Mouse (Mus musculus) liver, embryonic 15.5 days (tissue): Measurements from ENCODE around the gene Tom1l2. TPM values are rescaled to one million over a fixed set of nuclear protein-coding genes. Genes with fewer than 3 reads are reported as not detected.

ENCODE experiments used
- ATAC-seq: fragments of 200-750 bp; cut with Nextera tagmentation; 2 replicates; pipeline ENCODE4 v1.8.0; 2017; ENCODE audit warnings: moderate number of reproducible peaks, mild to moderate bottlenecking, moderate library complexity; ENCODE audit not compliant: insufficient read depth
- H3K27ac ChIP-seq: fragments of 300-500 bp; sonication (generic); replicated peaks from 2 replicates; pipeline ENCODE4 v1.5.1; 2015; ENCODE audit warnings: mild to moderate bottlenecking, inconsistent platforms
- H3K27me3 ChIP-seq: fragments of 300-500 bp; sonication (generic); 2 replicates; pipeline ENCODE4 v1.6.1; 2015; ENCODE audit warnings: mild to moderate bottlenecking, inconsistent platforms
- H3K36me3 ChIP-seq: fragments of 300-500 bp; sonication (generic); replicated peaks from 2 replicates; pipeline ENCODE4 v1.6.1; 2015; ENCODE audit warnings: moderate library complexity, mild to moderate bottlenecking, inconsistent platforms
- H3K4me1 ChIP-seq: fragments of 300-500 bp; sonication (generic); replicated peaks from 2 replicates; pipeline ENCODE4 v1.6.1; 2015; ENCODE audit warnings: inconsistent platforms
- H3K4me2 ChIP-seq: fragments of 300-500 bp; sonication (generic); 2 replicates; pipeline ENCODE4 v1.6.1; 2015; ENCODE audit warnings: moderate library complexity, mild to moderate bottlenecking, inconsistent platforms
- H3K4me3 ChIP-seq: fragments of 300-500 bp; sonication (generic); replicated peaks from 2 replicates; pipeline ENCODE4 v1.5.1; 2015; ENCODE audit warnings: mild to moderate bottlenecking, inconsistent platforms
- H3K9ac ChIP-seq: fragments of 300-500 bp; sonication (generic); 2 replicates; pipeline ENCODE4 v1.6.1; 2015; ENCODE audit warnings: moderate library complexity, mild to moderate bottlenecking, inconsistent platforms
- H3K9me3 ChIP-seq: fragments of 300-500 bp; sonication (generic); replicated peaks from 2 replicates; pipeline ENCODE4 v1.6.1; 2016; ENCODE audit warnings: inconsistent platforms
- WGBS: fragments of 180-500 bp; shearing (Covaris S2); methylation state at CpG from one replicate; pipeline ENCODE4 v1.1.7; 2015; ENCODE audit warnings: mixed read lengths; ENCODE audit not compliant: insufficient replicate concordance; 5-methylcytosine and 5-hydroxymethylcytosine counted together
- polyA plus RNA-seq: library from polyadenylated mRNA; unstranded; fragments of >200 nt; fragmentation: Nextera tagmentation; extraction: Ambion mirVana; gene quantifications from 2 replicates; pipeline ENCODE4 v1.2.1, GENCODE M21; 2015

Tom1l2 gene
- polyA plus RNA-seq, 1 experiment from 2014 or later: 5.3 TPM

- Histone ChIP-seq H3K36me3 (no peaks in the 10 kb centered on the region), H3K4me1 (no peaks in the 10 kb centered on the region), H3K9me3 (no peaks in the 10 kb centered on the region), H3K9ac (no peak overlapping the region), H3K27me3 (peaks cover 12% of the 10 kb centered on the region; the same call in 1 of the 2 replicates), H3K4me2 (no peak overlapping the region), H3K27ac (no peak overlapping the region), H3K4me3 (no peak overlapping the region)
- 58% methylated on average over 4 of the region's 4 CpGs for WGBS
- no peak for ATAC-seq
Measured at GRCm38 (mm10) chr11:60368909-60369308, 16.2 kb upstream of the Tom1l2 start.

- H3K4me3 ChIP-seq: no peak overlapping the region
- ATAC-seq: no peak
- no peaks in the 10 kb centered on the region for H3K4me1 ChIP-seq
- H3K4me2 ChIP-seq: no peak overlapping the region
- no peak overlapping the region for H3K9ac ChIP-seq
- no peak overlapping the region for H3K27ac ChIP-seq
- H3K9me3 ChIP-seq: no peaks in the 10 kb centered on the region
- WGBS: 52% methylated on average over 3 of the region's 3 CpGs
- no peaks in the 10 kb centered on the region for H3K36me3 ChIP-seq
- H3K27me3 ChIP-seq: peaks cover 12% of the 10 kb centered on the region; the same call in 1 of the 2 replicates
Measured at GRCm38 (mm10) chr11:60367256-60367655, 14.6 kb upstream of the Tom1l2 start.

GRCm38 (mm10) chr11:60366239-60367019 is 13.7 kb upstream of the Tom1l2 start:
- no peaks in the 10 kb centered on the region for H3K36me3 ChIP-seq
- H3K4me1 ChIP-seq: no peaks in the 10 kb centered on the region
- no peaks in the 10 kb centered on the region for H3K9me3 ChIP-seq
- ATAC-seq: no peak
- H3K9ac ChIP-seq: no peak overlapping the region
- peaks cover 12% of the 10 kb centered on the region; the same call in 1 of the 2 replicates for H3K27me3 ChIP-seq
- H3K27ac ChIP-seq: no peak overlapping the region
- no peak overlapping the region for H3K4me3 ChIP-seq
- 38% methylated on average over 16 of the region's 16 CpGs for WGBS
- H3K4me2 ChIP-seq: no peak overlapping the region

GRCm38 (mm10) chr11:60360631-60361201 is 8.0 kb upstream of the Tom1l2 start:
- H3K4me2 ChIP-seq: no peak overlapping the region
- no peak overlapping the region for H3K4me3 ChIP-seq
- no peak overlapping the region for H3K9ac ChIP-seq
- H3K27ac ChIP-seq: no peak overlapping the region
- H3K27me3 ChIP-seq: 0 out of 2 replicates have a peak, but pooled peaks cover 9% of the 10 kb centered on the region
- H3K36me3 ChIP-seq: no peaks in the 10 kb centered on the region
- no peak for ATAC-seq
- no peaks in the 10 kb centered on the region for H3K9me3 ChIP-seq
- 54% methylated on average over 5 of the region's 5 CpGs for WGBS
- no peaks in the 10 kb centered on the region for H3K4me1 ChIP-seq

- ATAC-seq: no peak
- H3K4me3 ChIP-seq: no peak overlapping the region
- no peak overlapping the region for H3K9ac ChIP-seq
- no peaks in the 10 kb centered on the region for H3K36me3 ChIP-seq
- H3K9me3 ChIP-seq: no peaks in the 10 kb centered on the region
- H3K27ac ChIP-seq: no peak overlapping the region
- no peak overlapping the region for H3K4me2 ChIP-seq
- H3K4me1 ChIP-seq: no peaks in the 10 kb centered on the region
- H3K27me3 ChIP-seq: 0 out of 2 replicates have a peak, but pooled peaks cover 6% of the 10 kb centered on the region
- 70% methylated on average over 1 of the region's 1 CpGs for WGBS
Measured at GRCm38 (mm10) chr11:60359936-60360335, 7.2 kb upstream of the Tom1l2 start.

GRCm38 (mm10) chr11:60359138-60359537 is 6.4 kb upstream of the Tom1l2 start:
- 40% methylated on average over 5 of the region's 5 CpGs for WGBS
- no peaks in the 10 kb centered on the region for H3K36me3 ChIP-seq
- ATAC-seq: no peak

GRCm38 (mm10) chr11:60358548-60358947 is 5.8 kb upstream of the Tom1l2 start:
- Histone ChIP-seq H3K4me3 (no peak overlapping the region), H3K9ac (no peak overlapping the region), H3K27ac (no peak overlapping the region), H3K36me3 (no peaks in the 10 kb centered on the region), H3K9me3 (no peaks in the 10 kb centered on the region), H3K4me1 (peaks cover 3% of the 10 kb centered on the region), H3K4me2 (no peak overlapping the region), H3K27me3 (0 out of 2 replicates have a peak, but pooled peaks cover 6% of the 10 kb centered on the region)
- 57% methylated on average over 7 of the region's 7 CpGs for WGBS
- no peak for ATAC-seq

More at GRCm38 (mm10) chr11:60359138-60359537, 6.4 kb upstream of the Tom1l2 start:
- Histone ChIP-seq H3K9me3 (no peaks in the 10 kb centered on the region), H3K4me1 (no peaks in the 10 kb centered on the region), H3K4me2 (no peak overlapping the region), H3K4me3 (no peak overlapping the region), H3K27ac (no peak overlapping the region), H3K9ac (no peak overlapping the region), H3K27me3 (0 out of 2 replicates have a peak, but pooled peaks cover 6% of the 10 kb centered on the region)

GRCm38 (mm10) chr11:60357116-60357515 is 4.4 kb upstream of the Tom1l2 start:
- 25% methylated on average over 1 of the region's 1 CpGs for WGBS
- Histone ChIP-seq H3K9ac (no peak overlapping the region), H3K27me3 (0 out of 2 replicates have a peak, but pooled peaks cover 6% of the 10 kb centered on the region), H3K9me3 (no peaks in the 10 kb centered on the region), H3K27ac (no peak overlapping the region), H3K36me3 (no peaks in the 10 kb centered on the region), H3K4me3 (no peak overlapping the region), H3K4me1 (peaks cover 12% of the 10 kb centered on the region), H3K4me2 (no peak overlapping the region)
- ATAC-seq: no peak

- no peak overlapping the region for H3K9ac ChIP-seq
- no peak overlapping the region for H3K4me3 ChIP-seq
- WGBS: 83% methylated on average over 2 of the region's 2 CpGs
- no peak for ATAC-seq
- no peaks in the 10 kb centered on the region for H3K36me3 ChIP-seq
- H3K27ac ChIP-seq: no peak overlapping the region
- H3K9me3 ChIP-seq: no peaks in the 10 kb centered on the region
- H3K27me3 ChIP-seq: 0 out of 2 replicates have a peak, but pooled peaks cover 6% of the 10 kb centered on the region
- peaks cover 24% of the 10 kb centered on the region for H3K4me1 ChIP-seq
- H3K4me2 ChIP-seq: no peak overlapping the region
Measured at GRCm38 (mm10) chr11:60355952-60356351, 3.2 kb upstream of the Tom1l2 start.

GRCm38 (mm10) chr11:60351925-60352371 is 757 bp downstream of the Tom1l2 start:
- peak overlapping the region; percentile 86 for H3K27ac ChIP-seq
- H3K9ac ChIP-seq: peak overlapping the region; percentile 77
- no peaks in the 10 kb centered on the region for H3K27me3 ChIP-seq
- H3K4me2 ChIP-seq: peak overlapping the region; percentile 95
- peaks cover 41% of the 10 kb centered on the region for H3K4me1 ChIP-seq
- ATAC-seq: no peak
- peak overlapping the region; percentile 83 for H3K4me3 ChIP-seq
- H3K9me3 ChIP-seq: no peaks in the 10 kb centered on the region
- WGBS: 16% methylated on average over 11 of the region's 11 CpGs
- H3K36me3 ChIP-seq: no peaks in the 10 kb centered on the region

- H3K4me3 ChIP-seq: peak overlapping the region; percentile 83
- peak overlapping the region; percentile 95 for H3K4me2 ChIP-seq
- no peaks in the 10 kb centered on the region for H3K9me3 ChIP-seq
- WGBS: 57% methylated on average over 2 of the region's 2 CpGs
- peak overlapping the region; percentile 86 for H3K27ac ChIP-seq
- peak overlapping the region; percentile 77; the same call in 1 of the 2 replicates for H3K9ac ChIP-seq
- no peaks in the 10 kb centered on the region for H3K27me3 ChIP-seq
- ATAC-seq: no peak
- H3K4me1 ChIP-seq: peaks cover 45% of the 10 kb centered on the region
- H3K36me3 ChIP-seq: no peaks in the 10 kb centered on the region
Measured at GRCm38 (mm10) chr11:60351388-60351787, 1.3 kb downstream of the Tom1l2 start.
